Mouse (Mus musculus): ENCODE data around the gene Myt1. TPM values are rescaled to one million over a fixed set of nuclear protein-coding genes. Genes with fewer than 3 reads are reported as not detected.

The Myt1 gene
- polyA plus RNA-seq, 1 experiment, result 0.13 TPM

GRCm38 (mm10) chr2:181764600-181764999 is 1.5 kb downstream of the Myt1 start:
- no peaks in the 10 kb centered on the region; the same call in 1 of the 2 replicates for H3K27me3 ChIP-seq (replicated peaks; ENCODE audit: control insufficient read depth, insufficient read depth, low read length)
- 3% methylated on average over 10 of the region's 10 CpGs for WGBS
- H3K36me3 ChIP-seq (ENCODE audit: control insufficient read depth, insufficient read depth, low read length), result no peaks in the 10 kb centered on the region
- DNase-seq, result peak; percentile 44
- no peak for TF ChIP-seq CTCF (conservative IDR thresholded peaks at IDR 0.05; ENCODE audit: insufficient read depth, insufficient read length, low read depth, low read length)
- TF ChIP-seq POLR2A (IDR thresholded peaks at IDR 0.05; ENCODE audit: low read depth, low read length), result no peak
- H3K27ac ChIP-seq (ENCODE audit: insufficient read depth, low read depth, low read length), result no peak overlapping the region
- H3K4me1 ChIP-seq (ENCODE audit: control insufficient read depth, insufficient read depth, low read length), result no peaks in the 10 kb centered on the region
- H3K4me3 ChIP-seq (ENCODE audit: insufficient read depth, low read depth, low read length), result no peak overlapping the region

GRCm38 (mm10) chr2:181765251-181765650 is 2.1 kb downstream of the Myt1 start:
- TF ChIP-seq CTCF (conservative IDR thresholded peaks at IDR 0.05; ENCODE audit: insufficient read depth, insufficient read length, low read depth, low read length) (no peak), POLR2A (IDR thresholded peaks at IDR 0.05; ENCODE audit: low read depth, low read length) (no peak)
- no peak overlapping the region for H3K27ac ChIP-seq (ENCODE audit: insufficient read depth, low read depth, low read length)
- no peaks in the 10 kb centered on the region for H3K36me3 ChIP-seq (ENCODE audit: control insufficient read depth, insufficient read depth, low read length)
- no peak overlapping the region for H3K4me3 ChIP-seq (ENCODE audit: insufficient read depth, low read depth, low read length)
- DNase-seq, result no peak
- no peaks in the 10 kb centered on the region; the same call in 1 of the 2 replicates for H3K27me3 ChIP-seq (replicated peaks; ENCODE audit: control insufficient read depth, insufficient read depth, low read length)
- H3K4me1 ChIP-seq (ENCODE audit: control insufficient read depth, insufficient read depth, low read length), result no peaks in the 10 kb centered on the region
- WGBS, result 91% methylated on average over 4 of the region's 4 CpGs

- 43% methylated on average over 14 of the region's 14 CpGs for WGBS
- Histone ChIP-seq H3K27ac (ENCODE audit: insufficient read depth, low read depth, low read length) (no peak overlapping the region), H3K4me3 (ENCODE audit: insufficient read depth, low read depth, low read length) (no peak overlapping the region), H3K36me3 (ENCODE audit: control insufficient read depth, insufficient read depth, low read length) (no peaks in the 10 kb centered on the region), H3K27me3 (replicated peaks; ENCODE audit: control insufficient read depth, insufficient read depth, low read length) (no peaks in the 10 kb centered on the region; the same call in 1 of the 2 replicates), H3K4me1 (ENCODE audit: control insufficient read depth, insufficient read depth, low read length) (no peaks in the 10 kb centered on the region)
- TF ChIP-seq POLR2A (IDR thresholded peaks at IDR 0.05; ENCODE audit: low read depth, low read length) (no peak), CTCF (conservative IDR thresholded peaks at IDR 0.05; ENCODE audit: insufficient read depth, insufficient read length, low read depth, low read length) (no peak)
- no peak for DNase-seq
Measured at GRCm38 (mm10) chr2:181766672-181767557, 3.8 kb downstream of the Myt1 start.

- Histone ChIP-seq H3K4me1 (ENCODE audit: control insufficient read depth, insufficient read depth, low read length) (no peaks in the 10 kb centered on the region), H3K36me3 (ENCODE audit: control insufficient read depth, insufficient read depth, low read length) (no peaks in the 10 kb centered on the region), H3K4me3 (ENCODE audit: insufficient read depth, low read depth, low read length) (no peak overlapping the region), H3K27me3 (replicated peaks; ENCODE audit: control insufficient read depth, insufficient read depth, low read length) (no peaks in the 10 kb centered on the region; the same call in 1 of the 2 replicates), H3K27ac (ENCODE audit: insufficient read depth, low read depth, low read length) (no peak overlapping the region)
- TF ChIP-seq POLR2A (IDR thresholded peaks at IDR 0.05; ENCODE audit: low read depth, low read length), result no peak
- no peak for TF ChIP-seq CTCF (conservative IDR thresholded peaks at IDR 0.05; ENCODE audit: insufficient read depth, insufficient read length, low read depth, low read length)
- DNase-seq, result no peak
Measured at GRCm38 (mm10) chr2:181768451-181768850, 5.3 kb downstream of the Myt1 start.

GRCm38 (mm10) chr2:181769397-181769796 is 6.3 kb downstream of the Myt1 start:
- Histone ChIP-seq H3K27me3 (replicated peaks; ENCODE audit: control insufficient read depth, insufficient read depth, low read length) (no peaks in the 10 kb centered on the region; the same call in 1 of the 2 replicates), H3K36me3 (ENCODE audit: control insufficient read depth, insufficient read depth, low read length) (no peaks in the 10 kb centered on the region), H3K27ac (ENCODE audit: insufficient read depth, low read depth, low read length) (no peak overlapping the region), H3K4me1 (ENCODE audit: control insufficient read depth, insufficient read depth, low read length) (no peaks in the 10 kb centered on the region), H3K4me3 (ENCODE audit: insufficient read depth, low read depth, low read length) (no peak overlapping the region)
- DNase-seq, result no peak
- 85% methylated on average over 2 of the region's 2 CpGs for WGBS
- no peak for TF ChIP-seq CTCF (conservative IDR thresholded peaks at IDR 0.05; ENCODE audit: insufficient read depth, insufficient read length, low read depth, low read length)
- TF ChIP-seq POLR2A (IDR thresholded peaks at IDR 0.05; ENCODE audit: low read depth, low read length), result no peak

- no peak overlapping the region for H3K27ac ChIP-seq (ENCODE audit: insufficient read depth, low read depth, low read length)
- 69% methylated on average over 2 of the region's 2 CpGs for WGBS
- H3K4me1 ChIP-seq (ENCODE audit: control insufficient read depth, insufficient read depth, low read length), result no peaks in the 10 kb centered on the region
Measured at GRCm38 (mm10) chr2:181773203-181773602, 10.1 kb downstream of the Myt1 start.

GRCm38 (mm10) chr2:181775786-181776185 is 12.7 kb downstream of the Myt1 start:
- WGBS, result 34% methylated on average over 1 of the region's 1 CpGs

More at GRCm38 (mm10) chr2:181773203-181773602, 10.1 kb downstream of the Myt1 start:
- no peak for DNase-seq
- Histone ChIP-seq H3K4me3 (ENCODE audit: insufficient read depth, low read depth, low read length) (no peak overlapping the region), H3K27me3 (replicated peaks; ENCODE audit: control insufficient read depth, insufficient read depth, low read length) (no peaks in the 10 kb centered on the region; the same call in 1 of the 2 replicates), H3K36me3 (ENCODE audit: control insufficient read depth, insufficient read depth, low read length) (no peaks in the 10 kb centered on the region)
- TF ChIP-seq POLR2A (IDR thresholded peaks at IDR 0.05; ENCODE audit: low read depth, low read length) (no peak), CTCF (conservative IDR thresholded peaks at IDR 0.05; ENCODE audit: insufficient read depth, insufficient read length, low read depth, low read length) (no peak)

More at GRCm38 (mm10) chr2:181775786-181776185, 12.7 kb downstream of the Myt1 start:
- TF ChIP-seq CTCF (conservative IDR thresholded peaks at IDR 0.05; ENCODE audit: insufficient read depth, insufficient read length, low read depth, low read length) (no peak), POLR2A (IDR thresholded peaks at IDR 0.05; ENCODE audit: low read depth, low read length) (no peak)
- Histone ChIP-seq H3K27me3 (replicated peaks; ENCODE audit: control insufficient read depth, insufficient read depth, low read length) (no peaks in the 10 kb centered on the region), H3K4me3 (ENCODE audit: insufficient read depth, low read depth, low read length) (no peak overlapping the region), H3K4me1 (ENCODE audit: control insufficient read depth, insufficient read depth, low read length) (no peaks in the 10 kb centered on the region), H3K27ac (ENCODE audit: insufficient read depth, low read depth, low read length) (no peak overlapping the region), H3K36me3 (ENCODE audit: control insufficient read depth, insufficient read depth, low read length) (no peaks in the 10 kb centered on the region)
- DNase-seq, result peak; percentile 22
